In genomic region chr7:112199343-112199742, GRCm38 (mm10) we compare ENCODE assay signal across 21 mouse cellular contexts. TPM values are rescaled to one million over a fixed set of nuclear protein-coding genes. Genes with fewer than 3 reads are reported as not detected.
DNase-seq lines count a peak whose midpoint lies in the region; ATAC-seq and TF ChIP-seq lines count a peak whose summit lies in the region.
"Had no signal": no experiment of that assay in that cellular context is flagged by ENCODE, and none has a peak within 500 bp of the region (broad histone marks: within the 10 kb centered on the region; RNA-seq: fewer than 3 reads in every experiment).

No protein-coding gene starts in this region.

- TF ChIP-seq POLR2A in brain, embryonic 14.5 days (IDR thresholded peaks at IDR 0.05; ENCODE audit: borderline replicate concordance, extremely low read depth, insufficient read depth, insufficient read length, poor library complexity, severe bottlenecking) = no peak

- DNase-seq in hindbrain, postnatal 0 days (ENCODE audit: low spot score) = peak; percentile 17
- DNase-seq in layer of hippocampus, adult 9-11 months = peak; percentile 66
- DNase-seq in layer of hippocampus, postnatal 14 days (ENCODE audit: low spot score in 2 of 2) = no peak
- DNase-seq in brain, adult 2 months (ENCODE audit: low read depth, low spot score) = peak; percentile 76
- peak; percentile 27 for DNase-seq in brain, embryonic 14.5 days (ENCODE audit: low read depth)
- DNase-seq: adrenal gland, adult 8-10 months; adrenal gland, postnatal 14 days; adrenal gland, postnatal 36 days; cerebellum, adult 11-12 months; cerebellum, adult 2 months; cerebellum, adult 9-10 months; cerebellum, postnatal 10 days; cerebellum, postnatal 25 days had no signal

- no peaks in the 10 kb centered on the region for H3K27me3 ChIP-seq in hindbrain, postnatal 0 days (ENCODE audit: insufficient read depth, low read length)
- no peaks in the 10 kb centered on the region for H3K27me3 ChIP-seq in hindbrain, embryonic 16.5 days (replicated peaks; ENCODE audit: control insufficient read depth, insufficient read depth, low read length)
- H3K27me3 ChIP-seq: embryonic facial prominence, embryonic 12.5 days; forebrain, embryonic 12.5 days had no signal

- WGBS in hindbrain, postnatal 0 days = 43% methylated on average over 3 of the region's 3 CpGs
- 49% methylated on average over 3 of the region's 3 CpGs for WGBS in hindbrain, embryonic 16.5 days

- H3K9ac ChIP-seq in hindbrain, postnatal 0 days (replicated peaks; ENCODE audit: low read length) = no peak overlapping the region
- no peak overlapping the region for H3K9ac ChIP-seq in hindbrain, embryonic 16.5 days (ENCODE audit: low read depth, low read length)
- H3K9ac ChIP-seq: embryonic facial prominence, embryonic 12.5 days; forebrain, embryonic 12.5 days had no signal

- no peaks in the 10 kb centered on the region for H3K36me3 ChIP-seq in hindbrain, postnatal 0 days (ENCODE audit: insufficient read depth, low read length)
- H3K36me3 ChIP-seq in hindbrain, embryonic 16.5 days (ENCODE audit: control insufficient read depth, insufficient read depth, low read length) = no peaks in the 10 kb centered on the region
- H3K36me3 ChIP-seq: embryonic facial prominence, embryonic 10.5 days; embryonic facial prominence, embryonic 12.5 days; forebrain, embryonic 12.5 days had no signal

- no peak overlapping the region for H3K4me3 ChIP-seq in hindbrain, postnatal 0 days (ENCODE audit: low read length)
- H3K4me3 ChIP-seq in hindbrain, embryonic 16.5 days (ENCODE audit: low read length) = no peak overlapping the region
- H3K4me3 ChIP-seq: embryonic facial prominence, embryonic 10.5 days; embryonic facial prominence, embryonic 12.5 days; forebrain, embryonic 12.5 days had no signal

- no peak for ATAC-seq in hindbrain, postnatal 0 days
- ATAC-seq in hindbrain, embryonic 16.5 days = no peak
- ATAC-seq in activated CD4-positive, CD25-positive, alpha-beta regulatory T cell, adult 4 months = no peak
- ATAC-seq: forebrain, embryonic 14.5 days; forebrain, embryonic 16.5 days had no signal

- no peak overlapping the region for H3K4me2 ChIP-seq in hindbrain, postnatal 0 days (ENCODE audit: low read depth, low read length)
- H3K4me2 ChIP-seq in hindbrain, embryonic 16.5 days (ENCODE audit: low read length) = no peak overlapping the region
- H3K4me2 ChIP-seq: embryonic facial prominence, embryonic 12.5 days; forebrain, embryonic 12.5 days had no signal

- TF ChIP-seq CTCF in hindbrain, postnatal 0 days (IDR thresholded peaks at IDR 0.05; ENCODE audit: low read depth) = no peak
- TF ChIP-seq CTCF in brain, embryonic 14.5 days (IDR thresholded peaks at IDR 0.05; ENCODE audit: borderline replicate concordance, extremely low read depth, insufficient read depth, insufficient read length) = no peak

- H3K4me1 ChIP-seq in hindbrain, postnatal 0 days (ENCODE audit: insufficient read depth, low read length) = no peaks in the 10 kb centered on the region; the same call in 1 of the 2 replicates
- H3K4me1 ChIP-seq in hindbrain, embryonic 16.5 days (ENCODE audit: control insufficient read depth, insufficient read depth, low read depth, low read length) = peaks cover under 1% of the 10 kb centered on the region; the same call in 1 of the 2 replicates

- no peaks in the 10 kb centered on the region for H3K9me3 ChIP-seq in hindbrain, postnatal 0 days (ENCODE audit: low read length)
- no peaks in the 10 kb centered on the region for H3K9me3 ChIP-seq in hindbrain, embryonic 16.5 days (ENCODE audit: control insufficient read depth, low read length)
- H3K9me3 ChIP-seq: embryonic facial prominence, embryonic 10.5 days; embryonic facial prominence, embryonic 12.5 days; forebrain, embryonic 12.5 days had no signal

- H3K27ac ChIP-seq in hindbrain, postnatal 0 days = no peak overlapping the region
- no peak overlapping the region for H3K27ac ChIP-seq in hindbrain, embryonic 16.5 days (ENCODE audit: low read depth, low read length)
- H3K27ac ChIP-seq: embryonic facial prominence, embryonic 10.5 days; embryonic facial prominence, embryonic 12.5 days; forebrain, embryonic 12.5 days had no signal

RNA-seq across cellular contexts. Expression of gene Mical2, which starts 26.3 kb away (rescaled TPM):
- 12.8 and 16.5 TPM in 2 replicates for total RNA-seq in hindbrain, postnatal 0 days (2014; rRNA removed)
- 6.4 and 6.5 TPM in 2 replicates for polyA plus RNA-seq in hindbrain, postnatal 0 days (2015; fragmentation: Nextera tagmentation; extraction: Ambion mirVana)
- polyA plus RNA-seq in hindbrain, embryonic 16.5 days (2015; fragmentation: Nextera tagmentation; extraction: Ambion mirVana) = 6.0 and 7.2 TPM in 2 replicates
- 100 to 1,000 TPM; 573 to 577 TPM for total RNA-seq in layer of hippocampus, postnatal 14 days (2021)
- polyA plus RNA-seq in brain, embryonic 14.5 days (2012; rRNA removed) = 4.8 TPM in 2 replicates
- 1 to 10 TPM; 1.2 to 3.0 TPM for polyA plus RNA-seq in activated CD4-positive, CD25-positive, alpha-beta regulatory T cell, adult 4 months (2017; shearing (Covaris generic))
- total RNA-seq: MEL had no signal

RNA-seq across cellular contexts. Expression of gene Dkk3, which starts 40.5 kb away (rescaled TPM):
- 33.2 and 42.0 TPM in 2 replicates for total RNA-seq in hindbrain, postnatal 0 days (2014; rRNA removed)
- polyA plus RNA-seq in hindbrain, postnatal 0 days (2015; fragmentation: Nextera tagmentation; extraction: Ambion mirVana) = 48.2 and 49.6 TPM in 2 replicates
- 38.5 and 39.8 TPM in 2 replicates for polyA plus RNA-seq in hindbrain, embryonic 16.5 days (2015; fragmentation: Nextera tagmentation; extraction: Ambion mirVana)
- total RNA-seq in layer of hippocampus, postnatal 14 days (2021) = 100 to 1,000 TPM; 162 to 171 TPM
- polyA plus RNA-seq in brain, embryonic 14.5 days (2012; rRNA removed) = 10.7 and 16.5 TPM in 2 replicates
- polyA plus RNA-seq in activated CD4-positive, CD25-positive, alpha-beta regulatory T cell, adult 4 months (2017; shearing (Covaris generic)) = under 1 TPM; 0.42 to 0.54 TPM
- total RNA-seq: MEL had no signal

Comparison
In these comparisons a context has a peak if more than half of its experiments do, and no peak if none do; other contexts are left out.
1. DNase-seq: peak in hindbrain, postnatal 0 days (single experiment), layer of hippocampus, adult 9-11 months (single experiment), brain, adult 2 months (single experiment) and brain, embryonic 14.5 days (single experiment); none in layer of hippocampus, postnatal 14 days (0 of 2).